Mouse (Mus musculus): ENCODE results near the gene Kcnj5. TPM values are rescaled to one million over a fixed set of nuclear protein-coding genes. Genes with fewer than 3 reads are reported as not detected.

Gene Kcnj5
- 1.1 TPM for polyA plus RNA-seq (2015; fragmentation: Illumina TruSeq; extraction: RNeasy Lipid Tissue Mini Kit (QIAGEN cat#74804); ENCODE audit: low read depth, low replicate concordance)

GRCm38 (mm10) chr9:32344051-32344450 lies at the start of gene Kcnj5:
Gene Kcnj5 (minus strand): TSS chr9:32344350.

GRCm38 (mm10) chr9:32372202-32372601 lies 28.1 kb upstream of the Kcnj5 start, which contains the start of gene Kcnj1:
Gene Kcnj1 (plus strand): TSS chr9:32372493.

Other genes starting within 250 kb of the Kcnj5 start
- gene Arhgap32, start 228.2 kb downstream of the Kcnj5 start, polyA plus RNA-seq (2015; fragmentation: Illumina TruSeq; extraction: RNeasy Lipid Tissue Mini Kit (QIAGEN cat#74804); ENCODE audit: low read depth, low replicate concordance): 102 TPM
- not detected for gene Kcnj1, start 28.1 kb upstream of the Kcnj5 start, polyA plus RNA-seq (2015; fragmentation: Illumina TruSeq; extraction: RNeasy Lipid Tissue Mini Kit (QIAGEN cat#74804); ENCODE audit: low read depth, low replicate concordance)
- 2.4 TPM for gene Fli1, start 198.5 kb upstream of the Kcnj5 start, polyA plus RNA-seq (2015; fragmentation: Illumina TruSeq; extraction: RNeasy Lipid Tissue Mini Kit (QIAGEN cat#74804); ENCODE audit: low read depth, low replicate concordance)

Measured in brain, adult 10 weeks (tissue).